Mouse (Mus musculus): Measurements from ENCODE around the gene Pik3r5. TPM values are rescaled to one million over a fixed set of nuclear protein-coding genes. Genes with fewer than 3 reads are reported as not detected.
A peak's percentile ranks its signal among the peaks of the same experiment; 100 is the strongest.

Pik3r5 gene
- polyA plus RNA-seq, 1 experiment = 34.7 TPM

DNA sequence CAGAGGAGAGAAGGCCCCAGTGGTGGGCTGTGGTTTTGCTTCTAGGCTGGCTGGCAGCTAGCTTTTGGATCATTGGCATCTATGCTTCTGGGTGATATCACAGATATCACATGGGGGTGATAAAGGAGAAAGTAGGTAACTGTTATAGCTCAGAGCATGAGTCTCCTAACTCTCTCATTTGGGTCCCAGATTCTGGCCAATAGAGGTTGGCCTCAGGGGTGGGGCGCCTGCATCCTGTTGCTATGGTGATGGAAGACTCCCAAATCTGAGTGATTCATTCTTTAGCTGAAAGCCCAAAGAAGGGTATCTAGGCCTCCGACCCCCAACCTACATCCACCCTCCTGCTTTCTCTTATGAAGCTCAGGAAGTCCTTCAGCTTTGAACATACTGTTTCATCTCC lies 2.8 kb downstream of the Pik3r5 start:
- TF ChIP-seq CTCF (IDR thresholded peaks at IDR 0.05; ENCODE audit: extremely low read depth, insufficient read depth, insufficient read length, insufficient replicate concordance) = no peak
- TF ChIP-seq POLR2A (IDR thresholded peaks at IDR 0.05; ENCODE audit: low read depth, low read length) = no peak
- no peaks in the 10 kb centered on the region for H3K27me3 ChIP-seq (ENCODE audit: control insufficient read depth, insufficient read depth, low read length)
- no peak for DNase-seq (ENCODE audit: low read depth in 1 of 2, low spot score in 2 of 2)
- 82% methylated on average over 2 of the region's 2 CpGs for WGBS
- H3K36me3 ChIP-seq (ENCODE audit: control insufficient read depth, insufficient read depth, low read length) = no peaks in the 10 kb centered on the region
- H3K4me3 ChIP-seq (ENCODE audit: extremely low read depth, insufficient read depth, insufficient read length) = no peak overlapping the region
- peak overlapping the region; percentile 57; the same call in 1 of the 2 replicates for H3K27ac ChIP-seq (ENCODE audit: insufficient read depth, low read length)
- peaks cover 25% of the 10 kb centered on the region for H3K4me1 ChIP-seq (ENCODE audit: control insufficient read depth, insufficient read depth, insufficient read length)

DNA sequence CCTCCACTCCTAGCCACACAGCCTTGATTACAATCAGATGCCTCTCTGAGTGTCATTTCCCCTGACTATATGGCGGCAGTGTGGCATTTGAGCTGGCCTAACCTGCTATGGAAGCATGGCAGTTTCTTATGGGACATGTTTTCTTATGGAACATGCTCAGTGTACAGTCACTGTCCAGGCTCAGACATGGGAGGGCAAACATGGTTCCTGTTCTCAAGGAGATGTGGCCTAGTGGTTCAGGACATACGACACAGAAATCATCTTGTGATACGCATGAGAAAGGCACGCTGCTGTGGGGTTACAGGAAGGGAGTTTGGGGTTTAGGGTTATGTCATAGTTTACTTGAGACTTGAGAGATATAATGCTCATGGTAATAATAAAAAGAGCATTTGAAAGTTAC lies 3.7 kb downstream of the Pik3r5 start:
- WGBS = 67% methylated on average over 4 of the region's 4 CpGs
- no peak overlapping the region for H3K4me3 ChIP-seq (ENCODE audit: extremely low read depth, insufficient read depth, insufficient read length)
- H3K27ac ChIP-seq (ENCODE audit: insufficient read depth, low read length) = peak overlapping the region; percentile 57
- H3K36me3 ChIP-seq (ENCODE audit: control insufficient read depth, insufficient read depth, low read length) = peaks cover 4% of the 10 kb centered on the region; the same call in 1 of the 2 replicates
- TF ChIP-seq POLR2A (IDR thresholded peaks at IDR 0.05; ENCODE audit: low read depth, low read length) (no peak), CTCF (IDR thresholded peaks at IDR 0.05; ENCODE audit: extremely low read depth, insufficient read depth, insufficient read length, insufficient replicate concordance) (no peak)
- no peaks in the 10 kb centered on the region for H3K27me3 ChIP-seq (ENCODE audit: control insufficient read depth, insufficient read depth, low read length)
- peaks cover 19% of the 10 kb centered on the region for H3K4me1 ChIP-seq (ENCODE audit: control insufficient read depth, insufficient read depth, insufficient read length)
- DNase-seq (ENCODE audit: low read depth in 1 of 2, low spot score in 2 of 2) = no peak

DNA sequence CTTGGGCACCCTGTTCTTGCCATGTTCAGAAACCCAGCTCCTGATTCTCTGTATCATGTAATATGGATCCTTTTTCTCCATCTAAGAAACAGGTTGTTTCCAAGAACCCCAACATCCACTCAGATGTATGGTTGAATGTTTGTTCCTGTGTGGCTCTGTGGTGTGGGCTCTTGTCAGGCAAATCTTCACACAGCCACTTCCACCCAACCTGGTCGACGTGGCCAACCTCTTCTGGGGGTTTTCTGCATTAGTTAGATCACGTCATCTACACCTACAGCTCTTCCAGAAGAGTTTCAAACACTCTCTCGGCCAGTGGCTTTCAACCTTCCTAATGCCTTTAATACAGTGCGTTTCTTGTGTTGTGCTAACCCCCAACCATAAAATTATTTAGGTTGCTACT lies 4.5 kb downstream of the Pik3r5 start:
- WGBS = 63% methylated on average over 5 of the region's 5 CpGs
- no peak for DNase-seq (ENCODE audit: low read depth in 1 of 2, low spot score in 2 of 2)
- Histone ChIP-seq H3K27ac (ENCODE audit: insufficient read depth, low read length) (0 out of 2 replicates have a peak overlapping the region, but pooled peaks have one; percentile 15), H3K4me1 (ENCODE audit: control insufficient read depth, insufficient read depth, insufficient read length) (peaks cover 14% of the 10 kb centered on the region), H3K27me3 (ENCODE audit: control insufficient read depth, insufficient read depth, low read length) (no peaks in the 10 kb centered on the region), H3K4me3 (ENCODE audit: extremely low read depth, insufficient read depth, insufficient read length) (no peak overlapping the region), H3K36me3 (ENCODE audit: control insufficient read depth, insufficient read depth, low read length) (peaks cover 4% of the 10 kb centered on the region; the same call in 1 of the 2 replicates)
- TF ChIP-seq POLR2A (IDR thresholded peaks at IDR 0.05; ENCODE audit: low read depth, low read length) = no peak
- no peak for TF ChIP-seq CTCF (IDR thresholded peaks at IDR 0.05; ENCODE audit: extremely low read depth, insufficient read depth, insufficient read length, insufficient replicate concordance)

DNA sequence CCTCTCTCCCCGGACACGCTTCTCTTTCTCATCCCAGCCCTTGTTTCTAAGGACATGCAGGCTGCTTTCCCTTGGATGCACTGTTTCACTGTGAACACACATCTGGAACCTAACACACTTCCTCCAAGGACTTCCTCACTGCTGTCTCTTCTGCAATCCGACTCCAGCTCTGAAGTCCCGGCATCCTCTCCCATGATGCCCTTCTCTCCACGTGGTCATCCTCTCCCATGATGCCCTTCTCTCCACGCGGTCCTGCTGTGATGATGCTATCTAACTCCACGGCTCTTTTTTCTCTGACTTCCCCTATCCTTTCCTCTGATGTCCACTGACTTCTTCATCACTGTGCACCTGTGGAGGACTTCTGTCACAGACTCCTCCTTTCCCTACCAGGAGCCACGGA lies 8.2 kb downstream of the Pik3r5 start:
- no peak overlapping the region for H3K4me3 ChIP-seq (ENCODE audit: extremely low read depth, insufficient read depth, insufficient read length)
- TF ChIP-seq CTCF (IDR thresholded peaks at IDR 0.05; ENCODE audit: extremely low read depth, insufficient read depth, insufficient read length, insufficient replicate concordance) = no peak
- no peak for TF ChIP-seq POLR2A (IDR thresholded peaks at IDR 0.05; ENCODE audit: low read depth, low read length)
- no peak for DNase-seq (ENCODE audit: low read depth in 1 of 2, low spot score in 2 of 2)
- H3K27ac ChIP-seq (ENCODE audit: insufficient read depth, low read length) = no peak overlapping the region
- peaks cover 13% of the 10 kb centered on the region; the same call in 1 of the 2 replicates for H3K4me1 ChIP-seq (ENCODE audit: control insufficient read depth, insufficient read depth, insufficient read length)
- H3K27me3 ChIP-seq (ENCODE audit: control insufficient read depth, insufficient read depth, low read length) = no peaks in the 10 kb centered on the region
- peaks cover 7% of the 10 kb centered on the region; the same call in 1 of the 2 replicates for H3K36me3 ChIP-seq (ENCODE audit: control insufficient read depth, insufficient read depth, low read length)
- 74% methylated on average over 9 of the region's 9 CpGs for WGBS

DNA sequence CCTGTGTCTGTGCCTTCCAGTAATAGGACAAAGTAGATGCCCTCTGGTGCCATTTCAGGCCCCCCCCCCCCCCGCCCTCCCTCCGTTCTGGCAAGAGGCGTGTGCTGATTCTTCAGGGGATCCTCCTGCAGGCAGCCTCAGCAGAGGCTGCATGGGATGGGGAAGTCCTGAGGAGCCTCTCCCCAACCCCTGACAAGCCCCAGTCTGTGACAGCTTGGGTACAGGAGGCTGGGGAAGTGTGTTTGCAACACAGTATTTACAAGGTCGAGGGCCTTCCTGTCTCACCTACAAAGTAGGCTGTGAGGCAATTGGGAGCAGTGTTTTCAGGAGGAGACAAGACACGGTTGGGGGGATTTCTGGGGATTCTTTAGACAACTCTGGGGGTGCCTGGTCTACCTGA lies 9.0 kb downstream of the Pik3r5 start:
- no peak for TF ChIP-seq POLR2A (IDR thresholded peaks at IDR 0.05; ENCODE audit: low read depth, low read length)
- no peak for TF ChIP-seq CTCF (IDR thresholded peaks at IDR 0.05; ENCODE audit: extremely low read depth, insufficient read depth, insufficient read length, insufficient replicate concordance)
- DNase-seq (ENCODE audit: low read depth in 1 of 2, low spot score in 2 of 2) = no peak
- Histone ChIP-seq H3K4me1 (ENCODE audit: control insufficient read depth, insufficient read depth, insufficient read length) (peaks cover 7% of the 10 kb centered on the region; the same call in 1 of the 2 replicates), H3K4me3 (ENCODE audit: extremely low read depth, insufficient read depth, insufficient read length) (no peak overlapping the region), H3K36me3 (ENCODE audit: control insufficient read depth, insufficient read depth, low read length) (peaks cover 7% of the 10 kb centered on the region; the same call in 1 of the 2 replicates), H3K27me3 (ENCODE audit: control insufficient read depth, insufficient read depth, low read length) (no peaks in the 10 kb centered on the region), H3K27ac (ENCODE audit: insufficient read depth, low read length) (no peak overlapping the region)
- 57% methylated on average over 5 of the region's 5 CpGs for WGBS

DNA sequence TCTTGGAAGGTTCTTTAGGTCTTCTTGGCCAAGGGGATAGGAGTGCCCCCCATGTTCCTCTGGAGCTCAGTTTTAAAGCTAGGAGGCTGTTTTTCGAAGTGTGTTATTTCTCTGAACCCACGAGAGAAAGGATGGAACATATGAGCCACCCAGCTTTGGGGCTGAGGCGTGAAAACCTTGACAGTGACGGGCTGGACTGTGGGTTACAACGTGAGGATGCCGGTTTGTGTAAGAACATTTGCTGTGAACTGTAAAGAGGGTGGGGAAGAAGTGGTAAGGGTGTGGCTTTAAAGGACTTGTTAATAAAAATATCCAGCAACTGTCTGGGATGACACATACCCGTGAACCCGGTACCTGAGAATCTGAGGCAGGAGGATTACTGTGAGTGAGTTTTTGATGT lies 10.4 kb downstream of the Pik3r5 start:
- peak overlapping the region; percentile 13; the same call in 1 of the 2 replicates for H3K27ac ChIP-seq (ENCODE audit: insufficient read depth, low read length)
- peaks cover 7% of the 10 kb centered on the region; the same call in 1 of the 2 replicates for H3K36me3 ChIP-seq (ENCODE audit: control insufficient read depth, insufficient read depth, low read length)
- no peak overlapping the region for H3K4me3 ChIP-seq (ENCODE audit: extremely low read depth, insufficient read depth, insufficient read length)
- DNase-seq (ENCODE audit: low read depth in 1 of 2, low spot score in 2 of 2) = no peak
- peaks cover 10% of the 10 kb centered on the region; the same call in 1 of the 2 replicates for H3K4me1 ChIP-seq (ENCODE audit: control insufficient read depth, insufficient read depth, insufficient read length)
- TF ChIP-seq CTCF (IDR thresholded peaks at IDR 0.05; ENCODE audit: extremely low read depth, insufficient read depth, insufficient read length, insufficient replicate concordance) (no peak), POLR2A (IDR thresholded peaks at IDR 0.05; ENCODE audit: low read depth, low read length) (no peak)
- H3K27me3 ChIP-seq (ENCODE audit: control insufficient read depth, insufficient read depth, low read length) = no peaks in the 10 kb centered on the region
- 73% methylated on average over 8 of the region's 8 CpGs for WGBS

DNA sequence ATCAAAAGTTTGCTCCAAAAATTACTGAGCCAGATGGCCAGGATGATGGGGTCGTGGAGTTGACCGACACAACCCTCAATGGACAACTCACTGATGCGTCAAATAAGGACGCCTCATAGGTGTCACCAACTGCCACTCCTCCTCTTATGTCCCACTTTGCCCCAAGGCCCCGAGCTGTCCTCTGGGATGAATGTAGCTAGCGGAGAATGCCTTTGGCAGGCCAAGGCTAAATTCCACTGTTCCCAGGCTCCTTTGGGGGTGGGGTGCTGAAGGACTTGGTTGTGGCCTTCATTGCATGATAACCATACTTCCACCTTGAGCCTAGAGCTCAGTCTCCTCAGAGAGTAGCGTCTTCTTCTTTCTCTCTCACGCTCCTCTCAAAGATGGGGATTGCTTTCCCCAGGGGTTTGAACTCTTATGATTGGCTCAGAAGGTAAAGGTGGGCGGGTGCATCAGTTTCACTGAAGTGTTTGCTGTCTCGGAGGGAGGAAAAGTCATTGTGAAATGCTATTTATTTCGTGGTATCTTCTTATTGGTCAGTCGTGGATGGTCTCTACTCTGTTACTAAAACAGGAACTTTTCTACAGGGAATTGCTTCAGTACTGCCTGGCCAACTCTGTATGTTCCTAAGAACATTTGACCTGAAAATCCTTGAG lies 11.2 kb downstream of the Pik3r5 start:
- Histone ChIP-seq H3K27ac (ENCODE audit: insufficient read depth, low read length) (no peak overlapping the region), H3K4me3 (ENCODE audit: extremely low read depth, insufficient read depth, insufficient read length) (no peak overlapping the region), H3K36me3 (ENCODE audit: control insufficient read depth, insufficient read depth, low read length) (peaks cover 7% of the 10 kb centered on the region; the same call in 1 of the 2 replicates), H3K4me1 (ENCODE audit: control insufficient read depth, insufficient read depth, insufficient read length) (peaks cover 10% of the 10 kb centered on the region; the same call in 1 of the 2 replicates), H3K27me3 (ENCODE audit: control insufficient read depth, insufficient read depth, low read length) (no peaks in the 10 kb centered on the region)
- 73% methylated on average over 12 of the region's 12 CpGs for WGBS
- TF ChIP-seq POLR2A (IDR thresholded peaks at IDR 0.05; ENCODE audit: low read depth, low read length) (no peak), CTCF (IDR thresholded peaks at IDR 0.05; ENCODE audit: extremely low read depth, insufficient read depth, insufficient read length, insufficient replicate concordance) (no peak)
- no peak for DNase-seq (ENCODE audit: low read depth in 1 of 2, low spot score in 2 of 2)
